Mouse (Mus musculus) right cerebral cortex, postnatal 36 days (tissue): Measurements from ENCODE around the gene Gnb1l.
"Not testable (repeated sequence)": the region's sequence is repeated elsewhere in the genome, so short reads cannot be mapped to it uniquely, and the experiment has no call there.

Experiments used
- DNase-seq, 2 experiments: peaks; one replicate each; pipeline ENCODE4 v3.0.0; 2022; ENCODE audit warnings: low spot score in 2 of 2, mixed read lengths in 1 of 2

Gnb1l gene

GRCm38 (mm10) chr16:18483839-18484238 is 14.7 kb upstream of the Gnb1l start:
- no peak for DNase-seq

- DNase-seq, result no peak
Observed at GRCm38 (mm10) chr16:18484386-18484785, 14.1 kb upstream of the Gnb1l start.

- no peak for DNase-seq
Observed at GRCm38 (mm10) chr16:18484794-18485435, 13.6 kb upstream of the Gnb1l start.

GRCm38 (mm10) chr16:18486126-18486525 is 12.4 kb upstream of the Gnb1l start:
- DNase-seq, result no peak

GRCm38 (mm10) chr16:18490281-18490680 is 8.2 kb upstream of the Gnb1l start:
- DNase-seq, result no peak

- no peak for DNase-seq
Observed at GRCm38 (mm10) chr16:18490894-18491293, 7.6 kb upstream of the Gnb1l start.

- DNase-seq, result no peak
Observed at GRCm38 (mm10) chr16:18497865-18498515, 523 bp upstream of the Gnb1l start.

GRCm38 (mm10) chr16:18498996-18499395 is 483 bp downstream of the Gnb1l start:
- DNase-seq, result no peak

- no peak for DNase-seq
Observed at GRCm38 (mm10) chr16:18501531-18501930, 3.0 kb downstream of the Gnb1l start.

GRCm38 (mm10) chr16:18503566-18504342 is 5.2 kb downstream of the Gnb1l start:
- no peak for DNase-seq

- no peak for DNase-seq
Observed at GRCm38 (mm10) chr16:18506524-18507199, 8.1 kb downstream of the Gnb1l start.

- DNase-seq, result no peak
Observed at GRCm38 (mm10) chr16:18507200-18507549, 8.7 kb downstream of the Gnb1l start.

- DNase-seq, result no peak
Observed at GRCm38 (mm10) chr16:18511741-18512140, 13.2 kb downstream of the Gnb1l start.

GRCm38 (mm10) chr16:18513508-18513907 is 15.0 kb downstream of the Gnb1l start:
- DNase-seq, result no peak

GRCm38 (mm10) chr16:18518091-18518490 is 19.6 kb downstream of the Gnb1l start:
- DNase-seq, result peak; percentile 16 to 24

GRCm38 (mm10) chr16:18523563-18524245 is 25.2 kb downstream of the Gnb1l start:
- no peak for DNase-seq

- DNase-seq, result no peak
Observed at GRCm38 (mm10) chr16:18528656-18529055, 30.1 kb downstream of the Gnb1l start.

- not testable (repeated sequence) for DNase-seq
Observed at GRCm38 (mm10) chr16:18533061-18533460, 34.5 kb downstream of the Gnb1l start.

- DNase-seq, result no peak
Observed at GRCm38 (mm10) chr16:18537407-18537990, 39.0 kb downstream of the Gnb1l start.

GRCm38 (mm10) chr16:18539281-18539680 is 40.8 kb downstream of the Gnb1l start:
- DNase-seq, result no peak

GRCm38 (mm10) chr16:18543151-18543829 is 44.8 kb downstream of the Gnb1l start:
- no peak for DNase-seq
